Mouse (Mus musculus) heart, adult 2 months (tissue): ENCODE data around the gene Nisch. TPM values are rescaled to one million over a fixed set of nuclear protein-coding genes. Genes with fewer than 3 reads are reported as not detected.
A peak's percentile ranks its signal among the peaks of the same experiment; 100 is the strongest.

ENCODE experiments used
- DNase-seq, 2 experiments: peaks; one replicate each; pipeline ENCODE4 v3.0.0; 2021
- H3K27ac ChIP-seq: fragments of 200-600 bp; 2 replicates; pipeline ENCODE4 v1.8.1; 2022
- H3K27me3 ChIP-seq: fragments of 200-500 bp; 2 replicates; pipeline ENCODE4 v1.6.1; 2012; ENCODE audit warnings: mild to moderate bottlenecking, low read length, inconsistent platforms, mixed read lengths; ENCODE audit not compliant: control insufficient read depth, insufficient read depth
- H3K36me3 ChIP-seq: fragments of 200-500 bp; 2 replicates; pipeline ENCODE4 v1.6.1; 2012; ENCODE audit warnings: low read length, inconsistent platforms; ENCODE audit not compliant: control insufficient read depth, insufficient read depth
- H3K4me1 ChIP-seq: fragments of 200-500 bp; 2 replicates; pipeline ENCODE4 v1.6.1; 2011; ENCODE audit warnings: low read length; ENCODE audit not compliant: control insufficient read depth, insufficient read depth
- H3K4me3 ChIP-seq: fragments of 200-600 bp; 2 replicates; pipeline ENCODE4 v1.8.1; 2022
- H3K79me2 ChIP-seq: fragments of 200-500 bp; replicated peaks from 2 replicates; pipeline ENCODE4 v1.6.1; 2012; ENCODE audit warnings: mild to moderate bottlenecking, inconsistent platforms, low read length, moderate library complexity, mixed read lengths; ENCODE audit not compliant: control insufficient read depth, insufficient read depth
- H3K9ac ChIP-seq: fragments of 200-500 bp; 2 replicates; pipeline ENCODE4 v1.6.1; 2012; ENCODE audit warnings: low read depth, mild to moderate bottlenecking, control low read depth, inconsistent platforms, low read length, mixed read lengths
- CTCF ChIP-seq: fragments of 200-600 bp; IDR thresholded peaks from 2 replicates; pipeline ENCODE4 v1.8.1; 2022; ENCODE audit warnings: antibody characterized with exemption, mild to moderate bottlenecking, moderate library complexity
- EP300 ChIP-seq: fragments of 200-500 bp; IDR thresholded peaks from 2 replicates; pipeline ENCODE4 v1.6.1; 2011; ENCODE audit warnings: low read depth, low read length, control low read depth; ENCODE audit not compliant: insufficient read depth
- POLR2A ChIP-seq: fragments of 200-500 bp; IDR thresholded peaks from 2 replicates; pipeline ENCODE4 v1.6.1; 2011; ENCODE audit warnings: mild to moderate bottlenecking, low read depth, low read length, control low read depth; ENCODE audit not compliant: insufficient read depth
- WGBS: fragments of 180-500 bp; shearing (Covaris S2); methylation state at CpG from one replicate; pipeline ENCODE4 v1.1.7; 2018; 5-methylcytosine and 5-hydroxymethylcytosine counted together
- intact Hi-C: fragments of 180-260 bp; cut with DNase I; formaldehyde crosslinking; loops from one replicate; pipeline ENCODE4 v1.15.1; 2025
- polyA plus RNA-seq: library from polyadenylated mRNA; depleted of rRNA; stranded (reverse); fragments of >200 nt; gene quantifications from 2 replicates; pipeline ENCODE4 v1.2.3, GENCODE M21; 2012
- total RNA-seq, 2 experiments: library from RNA; stranded (reverse); gene quantifications; 2 replicates each; pipeline ENCODE4 v1.2.3; 2021

Nisch gene
- total and polyA plus RNA-seq, 3 experiments: 123 to 187 (median 129) TPM

DNA sequence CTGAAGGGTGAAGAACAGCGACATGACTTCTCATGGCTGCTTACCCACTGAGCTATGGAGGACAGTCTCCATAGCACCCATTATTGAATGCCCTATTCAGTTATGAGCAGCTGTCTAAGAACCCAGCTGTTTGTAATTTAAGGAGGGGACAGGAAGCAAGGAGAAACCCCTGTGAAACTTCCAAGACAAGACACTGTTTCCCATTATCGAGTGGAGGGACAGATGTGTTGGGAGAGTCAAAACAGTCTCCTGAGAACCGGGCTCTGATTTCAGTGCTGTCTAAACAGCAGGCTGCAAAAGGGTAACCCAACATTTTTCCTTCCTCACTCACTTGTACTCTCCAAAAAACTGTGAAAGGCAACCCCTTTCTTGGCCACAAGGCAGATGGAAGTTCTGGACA is 23.8 kb upstream of the Nisch start:
- H3K27me3 ChIP-seq: no peaks in the 10 kb centered on the region
- intact Hi-C loops: no loop called here
- no peaks in the 10 kb centered on the region for H3K36me3 ChIP-seq
- H3K79me2 ChIP-seq: no peaks in the 10 kb centered on the region
- H3K9ac ChIP-seq: no peak overlapping the region
- 70% methylated on average over 3 of the region's 3 CpGs for WGBS
- no peak overlapping the region for H3K4me3 ChIP-seq
- no peak overlapping the region for H3K27ac ChIP-seq
- H3K4me1 ChIP-seq: no peaks in the 10 kb centered on the region; the same call in 1 of the 2 replicates
- no peak for DNase-seq
- TF ChIP-seq CTCF (no peak), POLR2A (no peak), EP300 (no peak)

- intact Hi-C loops: no loop called here
- no peak overlapping the region for H3K9ac ChIP-seq
- no peaks in the 10 kb centered on the region for H3K79me2 ChIP-seq
- TF ChIP-seq EP300: no peak
- TF ChIP-seq CTCF: no peak
- no peak for TF ChIP-seq POLR2A
- no peak overlapping the region for H3K4me3 ChIP-seq
- H3K4me1 ChIP-seq: peaks cover 7% of the 10 kb centered on the region
- H3K36me3 ChIP-seq: no peaks in the 10 kb centered on the region
- H3K27me3 ChIP-seq: no peaks in the 10 kb centered on the region
- DNase-seq: peak; percentile 53 to 72
- whole genome bisulfite sequencing: 64% methylated on average over 7 of the region's 7 CpGs
- H3K27ac ChIP-seq: peak overlapping the region; percentile 27; the same call in 1 of the 2 replicates
Observed at GRCm38 (mm10) chr14:31237101-31237882, 20.5 kb upstream of the Nisch start.

DNA sequence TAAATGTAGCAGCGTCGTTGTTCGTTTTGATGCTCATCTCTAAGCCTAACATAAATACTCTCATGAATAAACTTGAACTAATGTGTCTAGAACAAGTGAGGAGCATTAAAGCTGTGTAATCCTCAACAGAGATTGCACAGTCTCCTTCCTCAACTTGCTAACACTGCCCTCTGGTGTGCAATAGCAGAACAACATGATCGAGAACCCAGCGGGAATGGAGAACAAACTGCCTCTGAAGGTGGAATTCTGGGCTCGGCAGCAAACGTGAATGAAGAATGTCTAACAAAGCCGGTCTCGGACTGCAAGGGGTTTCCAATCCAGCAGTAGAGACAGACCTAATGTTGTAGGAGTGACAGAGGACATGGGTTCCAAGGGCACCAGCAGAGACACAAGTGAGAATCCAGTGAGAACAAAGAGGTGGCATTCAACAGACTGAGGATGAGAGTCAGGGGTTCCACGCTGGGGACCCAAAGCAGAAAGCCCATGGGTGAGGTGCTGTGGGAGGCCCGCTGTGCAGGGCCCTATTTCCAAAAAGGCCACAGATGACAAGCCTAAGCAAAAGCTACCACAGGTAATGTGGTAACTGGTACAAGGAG is 17.3 kb upstream of the Nisch start:
- Histone ChIP-seq H3K27me3 (no peaks in the 10 kb centered on the region), H3K27ac (peak overlapping the region; percentile 90), H3K9ac (no peak overlapping the region), H3K4me3 (peak overlapping the region; percentile 13; the same call in 1 of the 2 replicates), H3K79me2 (no peaks in the 10 kb centered on the region), H3K36me3 (no peaks in the 10 kb centered on the region), H3K4me1 (peaks cover 13% of the 10 kb centered on the region)
- intact Hi-C loops: loop anchor here (1.0 to 5.0 kb wide), 2 partner anchors 17 to 37 kb away; partner anchors contain the start of gene Sema3g
- WGBS: 9% methylated on average over 11 of the region's 11 CpGs
- peak; percentile 78 to 83 for DNase-seq
- peak; percentile 86 for TF ChIP-seq CTCF
- TF ChIP-seq EP300: peak; percentile 72
- TF ChIP-seq POLR2A: 0 out of 2 replicates have a peak, but pooled peaks have one; percentile 17

DNA sequence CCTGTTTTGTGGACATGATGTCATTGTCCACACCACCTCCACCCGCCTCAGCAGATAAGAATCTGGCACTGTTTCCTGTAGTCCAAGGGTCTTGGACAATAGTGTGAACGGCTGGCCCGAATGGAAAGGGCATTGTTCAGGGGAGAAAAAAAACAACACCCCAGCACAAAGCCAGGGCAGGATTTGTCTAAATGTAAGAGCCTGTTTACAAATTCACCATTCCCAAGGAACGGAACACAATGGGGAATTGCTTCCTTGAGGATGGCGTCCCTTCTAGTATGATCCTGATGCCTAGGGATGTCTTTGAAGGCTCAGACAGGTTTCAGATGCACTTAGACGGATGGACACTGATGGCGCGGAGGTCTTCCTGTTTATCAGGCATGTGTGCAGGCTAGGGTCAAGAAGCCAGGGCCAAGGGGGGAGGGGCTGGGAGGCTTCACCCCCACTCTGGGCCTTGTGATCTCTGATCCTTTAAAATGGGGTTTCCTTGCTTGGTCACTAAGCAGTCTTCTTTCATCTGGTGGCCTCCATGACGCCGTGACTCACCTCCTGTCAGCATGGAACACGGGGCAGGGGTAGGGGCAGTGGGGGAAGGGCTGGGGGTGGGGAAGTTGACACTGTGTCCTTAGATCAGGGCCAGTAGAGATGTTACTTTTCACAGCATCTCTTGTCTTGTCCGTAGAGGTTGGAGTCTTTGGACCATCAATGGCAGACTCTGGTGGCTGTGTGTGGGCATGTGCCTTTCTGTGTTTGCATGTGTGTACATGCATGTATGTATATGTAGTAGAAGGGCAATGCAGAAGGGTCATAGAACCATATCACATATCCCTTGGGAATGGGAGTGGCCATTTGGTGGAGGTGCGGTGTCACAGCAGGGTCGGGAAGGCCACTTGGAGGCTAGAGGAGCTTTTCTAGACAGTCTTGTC is 16.6 kb upstream of the Nisch start:
- intact Hi-C loops: loop anchor here (1.0 to 5.0 kb wide), 2 partner anchors 16 to 36 kb away; partner anchors contain the start of gene Sema3g
- 53% methylated on average over 14 of the region's 14 CpGs for WGBS
- DNase-seq: peak in 1 of 2 experiments; percentile 51
- H3K27ac ChIP-seq: peak overlapping the region; percentile 90
- H3K4me1 ChIP-seq: peaks cover 19% of the 10 kb centered on the region
- TF ChIP-seq CTCF: no peak
- TF ChIP-seq POLR2A: 0 out of 2 replicates have a peak, but pooled peaks have one; percentile 39
- peak; percentile 90; the same call in 1 of the 2 replicates for TF ChIP-seq EP300
- 0 out of 2 replicates have a peak overlapping the region, but pooled peaks have one; percentile 6 for H3K9ac ChIP-seq
- peak overlapping the region; percentile 13; the same call in 1 of the 2 replicates for H3K4me3 ChIP-seq
- H3K36me3 ChIP-seq: no peaks in the 10 kb centered on the region
- H3K27me3 ChIP-seq: no peaks in the 10 kb centered on the region
- H3K79me2 ChIP-seq: no peaks in the 10 kb centered on the region

DNA sequence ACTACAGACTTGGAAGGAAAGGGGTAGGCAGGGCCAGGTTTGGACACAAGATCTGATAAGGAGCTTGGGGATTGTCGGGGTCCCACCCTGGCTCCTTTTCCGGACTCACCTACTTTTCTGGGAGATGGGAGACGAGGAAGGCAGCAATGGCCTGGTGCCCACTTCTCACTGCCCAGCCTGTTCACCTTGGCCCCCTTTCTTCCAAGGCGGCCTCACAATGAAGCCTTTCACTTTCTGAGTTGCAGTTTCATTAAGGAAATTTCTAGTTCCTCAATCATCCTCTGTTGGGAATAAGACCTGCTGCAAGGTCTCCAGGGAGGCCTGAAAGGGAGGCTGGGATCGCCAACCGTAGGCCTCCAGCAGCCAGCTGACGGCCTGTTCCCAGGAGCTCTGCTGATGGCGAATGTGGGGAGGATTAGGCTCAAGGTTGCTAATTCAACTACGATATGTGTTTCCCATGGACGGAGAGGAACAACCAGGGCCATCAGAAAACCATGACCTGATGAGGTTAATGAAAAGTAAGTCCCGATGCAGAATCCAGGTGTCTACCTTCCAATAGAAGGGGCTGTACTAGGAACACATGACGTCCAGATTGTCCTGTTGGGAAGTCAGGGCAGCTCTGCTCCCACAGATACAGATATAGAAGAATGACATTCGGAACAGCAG is 15.8 kb upstream of the Nisch start:
- intact Hi-C loops: loop anchor here (1.0 to 5.0 kb wide), 2 partner anchors 15 to 35 kb away; partner anchors contain the start of gene Sema3g

More for the DNA sequence above, 15.8 kb upstream of the Nisch start:
- TF ChIP-seq POLR2A: no peak
- TF ChIP-seq EP300: no peak; the same call in 1 of the 2 replicates
- TF ChIP-seq CTCF: no peak
- WGBS: 49% methylated on average over 13 of the region's 13 CpGs
- H3K4me3 ChIP-seq: no peak overlapping the region
- DNase-seq: peak; percentile 57 to 58
- no peaks in the 10 kb centered on the region for H3K79me2 ChIP-seq
- H3K27me3 ChIP-seq: no peaks in the 10 kb centered on the region
- H3K4me1 ChIP-seq: peaks cover 21% of the 10 kb centered on the region
- no peaks in the 10 kb centered on the region for H3K36me3 ChIP-seq
- H3K27ac ChIP-seq: peak overlapping the region; percentile 90
- H3K9ac ChIP-seq: no peak overlapping the region
